ENCODE assay signal across 8 mouse cellular contexts in genomic region chr3:123321612-123322011, GRCm38 (mm10). TPM values are rescaled to one million over a fixed set of nuclear protein-coding genes. Genes with fewer than 3 reads are reported as not detected.
DNase-seq lines count a peak whose midpoint lies in the region; ATAC-seq lines count a peak whose summit lies in the region.

No protein-coding gene starts in this region.

- H3K27ac ChIP-seq in lung, embryonic 16.5 days (ENCODE audit: low read length) = no peak overlapping the region

- intact Hi-C loops in left cerebral cortex, postnatal 10 days (cut with DNase I) = loop anchor here (2.0 kb wide), 2 partner anchors 85 to 159 kb away; partner anchors contain the start of gene Synpo2

- H3K36me3 ChIP-seq in lung, embryonic 16.5 days (ENCODE audit: control insufficient read depth, insufficient read depth, low read length) = no peaks in the 10 kb centered on the region

- peaks cover 2% of the 10 kb centered on the region; the same call in 1 of the 2 replicates for H3K4me1 ChIP-seq in lung, embryonic 16.5 days (replicated peaks; ENCODE audit: control insufficient read depth, insufficient read depth, low read length)

- no peaks in the 10 kb centered on the region for H3K9me3 ChIP-seq in lung, embryonic 16.5 days (ENCODE audit: control insufficient read depth, low read length)

- no peaks in the 10 kb centered on the region for H3K27me3 ChIP-seq in lung, embryonic 16.5 days (ENCODE audit: control insufficient read depth, insufficient read depth, low read depth, low read length)

- peak; percentile 20 to 26 for DNase-seq in left cerebral cortex, adult 18-20 months (ENCODE audit: low spot score in 2 of 2)
- DNase-seq in left cerebral cortex, postnatal 10 days (ENCODE audit: extremely low spot score in 1 of 2, low spot score in 2 of 2) = no peak
- peak; percentile 40 for DNase-seq in brain, adult 2 months (ENCODE audit: low read depth, low spot score)
- peak; percentile 74 for DNase-seq in gastrocnemius, postnatal 25 days
- DNase-seq in thymus, adult 18-20 months = no peak
- DNase-seq in thymus, postnatal 4 days = no peak
- DNase-seq in left cerebral cortex, adult 11 months (ENCODE audit: low spot score) = no peak

- ATAC-seq in lung, embryonic 16.5 days (ENCODE audit: low read depth) = 0 out of 2 replicates have a peak, but pooled peaks have one; percentile 38

- H3K4me2 ChIP-seq in lung, embryonic 16.5 days (ENCODE audit: low read depth, low read length) = no peak overlapping the region

- H3K4me3 ChIP-seq in lung, embryonic 16.5 days (ENCODE audit: low read length) = no peak overlapping the region

- 90% methylated on average over 6 of the region's 6 CpGs for WGBS in lung, embryonic 16.5 days

- no peak overlapping the region for H3K9ac ChIP-seq in lung, embryonic 16.5 days (ENCODE audit: low read length)

RNA-seq across cellular contexts. Expression of gene Sec24d, which starts 54.4 kb away (rescaled TPM):
- total RNA-seq in left cerebral cortex, adult 18-20 months (2021) = 10 to 100 TPM; 12.6 to 13.2 TPM
- 10 to 100 TPM; 15.5 to 16.3 TPM for total RNA-seq in left cerebral cortex, postnatal 10 days (2021)
- total RNA-seq in gastrocnemius, postnatal 25 days (2021) = 10 to 100 TPM; 12.4 to 14.1 TPM
- polyA plus RNA-seq in lung, embryonic 16.5 days (2015; fragmentation: Nextera tagmentation; extraction: Ambion mirVana) = 66.1 and 73.7 TPM in 2 replicates

Comparison
In these comparisons a context has a peak if more than half of its experiments do, and no peak if none do; other contexts are left out.
1. DNase-seq: peak in left cerebral cortex, adult 18-20 months (2 of 2), brain, adult 2 months (single experiment) and gastrocnemius, postnatal 25 days (single experiment); none in left cerebral cortex, postnatal 10 days (0 of 2), thymus, adult 18-20 months (0 of 2), thymus, postnatal 4 days (single experiment) and left cerebral cortex, adult 11 months (single experiment).